Mouse (Mus musculus) thymus, postnatal 0 days (tissue): ENCODE data around the gene Nomo1. TPM values are rescaled to one million over a fixed set of nuclear protein-coding genes. Genes with fewer than 3 reads are reported as not detected.

ENCODE experiments used
- DNase-seq: peaks from one replicate; pipeline ENCODE4 v3.0.0-alpha.2; 2015; ENCODE audit warnings: low spot score
- polyA plus RNA-seq: library from polyadenylated mRNA; unstranded; fragments of >200 nt; fragmentation: Nextera tagmentation; extraction: Ambion mirVana; gene quantifications from 2 replicates; pipeline ENCODE4 v1.2.1, GENCODE M21; 2015

Nomo1 gene
- 24.9 and 29.7 TPM in 2 replicates for polyA plus RNA-seq

DNA sequence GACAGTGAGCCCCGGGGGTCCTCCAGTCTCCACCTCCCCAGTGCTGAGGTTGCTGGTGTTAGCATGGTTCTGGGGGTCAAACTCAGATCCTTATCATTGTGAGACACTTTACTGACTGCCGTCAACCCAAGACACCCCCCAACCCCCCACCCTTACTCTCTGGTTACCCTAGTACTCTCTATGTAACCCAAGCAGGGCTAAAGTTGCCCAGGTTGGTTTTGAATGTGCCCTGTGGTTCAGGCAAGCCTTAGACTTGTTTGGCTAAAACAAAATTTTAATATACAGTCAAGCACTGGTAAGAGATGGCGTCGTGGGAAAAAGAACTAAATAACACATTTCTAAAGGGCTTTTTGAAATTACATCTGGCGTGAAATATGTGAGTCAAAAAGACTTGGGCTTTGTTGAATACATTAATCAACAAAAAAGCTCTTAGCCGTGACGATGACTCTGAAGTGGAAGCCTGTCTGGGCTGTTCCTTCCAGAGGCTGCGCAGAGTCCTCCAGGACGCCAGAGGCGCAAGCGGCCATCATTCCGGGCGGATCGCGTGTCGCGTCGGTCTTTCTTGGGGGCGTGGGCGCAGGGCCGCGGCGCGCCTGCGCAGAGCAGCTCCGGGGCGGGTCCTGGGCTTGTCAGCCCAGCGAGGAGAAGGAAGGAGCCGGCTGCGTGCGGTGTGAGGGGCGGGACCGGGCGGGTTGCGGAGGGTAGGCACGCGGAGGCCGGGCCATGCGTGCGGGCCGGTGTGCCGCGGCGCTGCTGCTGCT, at the start of gene Nomo1:
TSS of gene Nomo1 (plus strand) at position 590 of the 761 bp plus-strand sequence.
- DNase-seq, result peak; percentile 98

DNA sequence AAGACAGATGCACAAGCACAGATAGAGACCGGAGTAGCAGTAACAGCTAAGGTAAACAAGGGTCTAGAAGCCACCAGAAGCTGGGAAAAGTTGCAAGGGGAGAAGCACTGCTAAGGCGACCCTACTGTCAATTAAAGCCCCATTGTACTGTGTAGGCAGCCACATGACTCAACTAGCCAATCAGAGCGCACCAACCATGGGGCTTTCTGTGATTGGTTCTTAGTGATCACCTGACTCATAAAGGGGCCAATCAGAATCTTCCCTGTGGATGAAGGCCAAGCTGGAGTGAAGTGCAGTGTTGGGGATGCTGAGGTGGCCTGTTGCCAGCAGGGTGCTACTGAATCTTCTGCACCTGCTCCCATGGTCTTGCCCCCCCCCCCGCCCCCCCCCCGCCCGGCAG, 46.6 kb upstream of the Nomo1 start:
- DNase-seq, result no peak

DNA sequence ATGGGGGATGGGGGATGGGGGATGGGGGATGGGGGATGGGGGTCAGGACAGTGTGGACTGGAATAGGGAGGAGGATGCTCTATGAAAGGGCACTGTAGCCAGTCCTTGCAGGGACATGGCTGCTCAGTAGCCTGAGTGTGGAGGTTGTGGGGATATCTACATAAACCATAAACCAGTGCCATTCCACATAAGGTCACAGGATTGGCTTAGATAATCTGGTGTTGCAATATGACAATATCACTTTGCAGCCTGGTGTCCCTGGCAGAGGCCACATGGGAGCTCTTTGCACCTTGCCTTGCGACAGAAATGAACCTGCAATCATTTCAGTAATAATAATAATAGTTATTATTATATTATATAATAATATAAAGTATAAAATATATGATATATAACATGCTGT, 45.2 kb upstream of the Nomo1 start:
- DNase-seq, result no peak

GRCm38 (mm10) chr7:45992470-45992869, 41.0 kb upstream of the Nomo1 start:
- no peak for DNase-seq

DNA sequence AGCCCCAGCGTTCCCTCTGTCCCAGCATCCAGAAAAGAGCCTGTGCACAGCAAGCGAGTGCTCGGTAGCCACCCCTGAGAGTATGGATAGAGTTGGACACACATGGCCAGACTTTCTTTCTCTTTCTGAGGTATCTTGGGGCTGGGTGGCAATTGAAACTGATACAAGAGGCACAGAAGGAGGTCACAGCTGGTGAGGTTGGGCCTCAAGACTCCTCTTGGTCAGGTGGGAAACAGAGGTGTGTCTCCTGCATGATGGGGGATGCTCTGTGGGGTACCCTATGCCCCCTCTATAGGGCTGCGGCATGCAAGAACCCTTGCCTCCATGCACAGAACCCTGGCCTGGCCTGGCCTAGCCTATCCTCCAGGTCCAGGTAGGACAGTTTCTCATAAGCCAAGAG, 32.9 kb upstream of the Nomo1 start:
- DNase-seq, result no peak

DNA sequence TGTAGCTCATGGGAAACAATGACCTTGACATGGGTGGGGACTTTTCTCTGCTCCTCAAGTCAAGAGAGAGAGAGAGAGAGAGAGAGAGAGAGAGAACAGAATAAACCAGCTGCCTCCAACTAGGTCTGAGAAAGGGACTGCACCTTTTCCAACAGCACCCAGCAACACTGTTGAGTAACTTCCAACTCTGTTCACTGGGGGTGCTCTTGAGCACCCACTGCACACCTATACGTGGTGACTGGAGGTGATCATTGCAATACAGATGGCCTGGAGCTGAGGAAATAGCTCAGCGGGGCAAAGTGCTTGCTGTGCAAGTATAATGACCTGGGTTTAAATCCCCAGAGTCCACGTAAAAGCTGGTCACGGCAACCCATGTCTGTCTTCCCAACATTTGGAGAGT, 30.8 kb upstream of the Nomo1 start:
- no peak for DNase-seq

GRCm38 (mm10) chr7:46009578-46009977, 23.9 kb upstream of the Nomo1 start:
- peak; percentile 58 for DNase-seq

- no peak for DNase-seq
These were observed 21.4 kb upstream of the Nomo1 start for GRCm38 (mm10) chr7:46012121-46012520.

DNA sequence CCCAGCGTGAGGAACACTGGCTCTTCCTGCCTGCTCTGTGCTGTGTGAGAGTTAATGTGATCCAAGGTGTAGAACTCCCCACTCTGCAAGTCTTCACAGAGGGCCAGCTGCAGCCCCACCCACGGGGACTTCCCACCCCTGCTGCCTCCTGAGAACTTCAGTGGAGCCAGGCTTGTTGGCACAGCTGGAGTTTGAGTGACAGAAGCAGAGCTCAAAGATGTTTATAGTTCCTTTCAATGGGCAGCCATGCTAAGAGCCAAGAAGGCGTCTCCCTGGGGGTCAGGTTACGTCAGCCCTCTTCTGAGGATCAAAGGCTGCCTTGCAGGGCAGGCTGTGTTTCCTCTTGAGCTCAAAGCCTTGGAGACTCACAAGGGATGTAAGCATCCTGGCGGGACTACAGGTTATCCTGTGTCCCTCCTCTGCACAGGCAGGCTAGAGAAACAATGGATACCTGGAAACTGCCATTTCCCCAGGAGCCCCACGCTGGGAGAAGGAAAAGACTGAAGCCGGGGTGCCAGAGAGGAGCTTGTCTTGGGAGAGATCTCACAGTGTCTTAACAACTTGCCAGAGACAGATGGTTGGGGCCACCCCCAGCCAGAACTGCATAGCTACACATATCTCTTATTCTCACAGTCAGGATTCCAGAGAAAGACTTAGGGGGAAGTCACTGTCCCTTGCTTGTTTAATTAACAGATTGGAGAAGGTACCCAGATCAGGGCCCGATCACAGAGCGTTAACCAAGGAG, 20.1 kb upstream of the Nomo1 start:
- DNase-seq, result no peak

DNA sequence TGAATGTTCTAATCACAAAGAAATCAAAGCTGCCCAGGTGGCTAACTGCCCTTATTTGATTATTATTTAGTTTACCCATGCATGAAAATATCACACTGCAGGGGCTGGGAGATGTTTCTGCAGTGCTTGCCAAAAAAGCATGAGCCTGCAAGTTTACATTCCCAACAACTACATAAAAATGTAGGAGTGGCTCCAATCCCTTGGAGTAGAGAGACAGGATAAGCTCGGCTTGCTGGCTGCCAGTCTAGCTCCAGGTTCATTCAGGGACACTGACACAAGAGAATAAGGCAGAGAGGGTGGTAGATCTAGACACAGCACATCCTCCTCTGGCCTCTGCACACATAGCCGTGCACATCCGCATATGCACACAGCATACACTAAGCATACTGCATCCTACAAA, 13.9 kb upstream of the Nomo1 start:
- no peak for DNase-seq

GRCm38 (mm10) chr7:46021951-46022350, 11.5 kb upstream of the Nomo1 start:
- no peak for DNase-seq

DNA sequence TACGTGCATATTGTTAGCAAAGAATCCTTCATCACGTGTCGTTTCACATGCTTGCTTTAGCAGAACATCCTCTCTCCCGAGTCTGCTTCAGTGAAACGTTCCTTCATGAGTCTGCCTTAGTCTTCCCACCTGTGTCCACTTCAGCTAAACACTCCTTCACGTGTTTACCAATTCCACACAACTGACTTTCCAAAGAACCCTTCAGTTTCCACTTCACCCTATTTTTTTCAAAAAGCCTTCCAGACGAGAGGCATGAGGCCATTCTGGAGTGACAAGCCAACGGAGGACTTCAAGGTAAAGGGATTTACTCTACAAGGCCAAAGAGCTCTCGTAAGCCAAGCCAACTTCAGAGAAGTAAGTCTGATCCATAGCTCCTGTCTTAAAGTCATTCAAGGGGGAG, 8.1 kb upstream of the Nomo1 start:
- DNase-seq, result no peak

GRCm38 (mm10) chr7:46028681-46029080, 4.8 kb upstream of the Nomo1 start:
- DNase-seq, result no peak

- DNase-seq, result no peak
These were observed 4.0 kb upstream of the Nomo1 start for GRCm38 (mm10) chr7:46029299-46030144.

- DNase-seq, result no peak
These were observed 3.4 kb upstream of the Nomo1 start, which contains the start of gene Abcc6 for GRCm38 (mm10) chr7:46030145-46030488. Gene Abcc6, minus strand, starts transcription at chr7:46030302.

- no peak for DNase-seq
These were observed 2.4 kb upstream of the Nomo1 start for GRCm38 (mm10) chr7:46031075-46031474.

DNA sequence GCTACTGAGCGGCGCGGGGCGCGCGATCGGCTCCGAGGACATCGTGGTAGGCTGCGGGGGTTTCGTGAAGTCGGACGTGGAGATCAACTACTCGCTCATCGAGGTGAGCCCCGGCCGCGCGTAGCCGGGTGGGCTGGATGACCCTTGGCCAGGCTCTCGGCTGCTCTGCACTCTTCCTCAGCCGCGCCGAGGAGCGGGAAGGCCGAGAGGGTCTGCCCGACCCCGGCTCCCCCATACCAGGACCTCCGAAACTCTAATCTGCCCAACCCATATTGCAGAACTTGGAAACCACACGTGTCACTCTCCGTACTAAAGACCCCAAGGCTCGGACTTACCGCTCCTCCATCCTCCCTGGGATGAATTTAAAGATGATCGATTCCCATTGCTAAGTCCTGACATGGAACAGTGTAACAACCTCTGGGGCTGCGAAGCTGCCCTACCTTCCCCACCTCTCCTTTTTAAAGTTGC, 406 bp downstream of the Nomo1 start:
- DNase-seq, result no peak

- DNase-seq, result no peak
These were observed 1.5 kb downstream of the Nomo1 start for GRCm38 (mm10) chr7:46034991-46035390.

- no peak for DNase-seq
These were observed 2.0 kb downstream of the Nomo1 start for GRCm38 (mm10) chr7:46035468-46035867.

DNA sequence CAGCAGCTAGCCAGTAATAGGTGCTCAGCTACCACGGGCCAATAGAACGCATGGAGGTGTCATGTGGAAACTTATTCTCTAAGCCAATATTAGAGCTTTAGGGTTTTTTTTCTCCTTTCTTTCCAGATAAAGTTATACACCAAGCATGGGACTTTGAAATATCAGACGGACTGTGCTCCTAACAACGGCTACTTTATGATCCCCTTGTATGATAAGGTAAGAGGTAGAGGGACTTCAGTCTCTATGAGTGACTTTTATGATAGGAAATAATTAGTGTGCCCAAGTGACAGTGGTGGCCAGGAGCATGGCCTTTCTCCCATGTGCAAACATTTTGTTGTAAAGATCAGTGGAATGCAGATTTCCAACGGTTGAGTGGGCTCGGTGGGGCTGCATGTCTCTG, 3.9 kb downstream of the Nomo1 start:
- DNase-seq, result no peak

DNA sequence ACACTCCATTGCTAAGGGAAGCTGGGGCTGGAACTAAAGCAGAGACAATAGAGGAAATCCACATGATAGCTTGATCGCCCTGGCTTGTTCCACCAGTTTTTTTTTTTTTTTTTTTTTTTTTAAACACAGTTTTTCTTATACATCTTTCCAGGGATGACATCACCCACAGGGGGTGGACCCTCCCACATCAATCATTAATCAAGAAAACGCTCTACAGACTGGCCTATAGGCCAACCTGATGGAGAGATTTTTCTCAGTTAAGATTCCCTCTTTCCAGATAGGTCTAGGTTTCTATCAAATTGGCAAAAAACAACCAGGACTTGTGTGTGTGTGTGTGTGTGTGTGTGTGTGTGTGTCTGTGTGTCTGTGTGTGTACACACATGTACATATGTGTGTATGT, 6.4 kb downstream of the Nomo1 start:
- no peak for DNase-seq

- DNase-seq, result no peak
These were observed 10.6 kb downstream of the Nomo1 start for GRCm38 (mm10) chr7:46044106-46044505.
